Mouse (Mus musculus) myocyte (in vitro differentiated cells): ENCODE measurements at regions not wholly inside any gene's neighbourhood (a gene's known extent, or its start where the extent isn't known, plus 50 kb on each side); places are given as distances from the start of the nearest gene placed in this dataset.

ENCODE experiments used
- CEBPB ChIP-seq: IDR thresholded peaks from 2 replicates; pipeline ENCODE4 v1.6.1; 2011; ENCODE audit warnings: mild to moderate bottlenecking, moderate library complexity; ENCODE audit not compliant: poor library complexity, insufficient read depth, severe bottlenecking
- E2F4 ChIP-seq: IDR thresholded peaks from one replicate; pipeline ENCODE4 v1.6.1; 2011; ENCODE audit warnings: mild to moderate bottlenecking, control low read depth, moderate library complexity; ENCODE audit not compliant: insufficient read depth
- MAX ChIP-seq: IDR thresholded peaks from one replicate; pipeline ENCODE4 v1.6.1; 2011; ENCODE audit warnings: low read depth, mild to moderate bottlenecking, control low read depth
- MYOG ChIP-seq, 3 experiments: IDR thresholded peaks; one replicate each; pipeline ENCODE4 v1.6.1; 2011; ENCODE audit warnings: control low read depth in 2 of 3, low read depth in 2 of 3, mild to moderate bottlenecking in 2 of 3; ENCODE audit not compliant: insufficient read length in 2 of 3, control insufficient read depth in 1 of 3, insufficient read depth in 1 of 3
- POLR2A ChIP-seq: IDR thresholded peaks from one replicate; pipeline ENCODE4 v1.6.1; 2011; ENCODE audit warnings: low read depth, mild to moderate bottlenecking, control low read depth, moderate library complexity; ENCODE audit not compliant: insufficient read length
- SRF ChIP-seq: IDR thresholded peaks from one replicate; pipeline ENCODE4 v1.6.1; 2011; ENCODE audit warnings: low read depth; ENCODE audit not compliant: control insufficient read depth, insufficient read length
- TCF12 ChIP-seq: IDR thresholded peaks from one replicate; pipeline ENCODE4 v1.6.1; 2011; ENCODE audit warnings: mild to moderate bottlenecking, control low read depth; ENCODE audit not compliant: poor library complexity, insufficient read depth, severe bottlenecking
- USF1 ChIP-seq: IDR thresholded peaks from one replicate; pipeline ENCODE4 v1.6.1; 2011; ENCODE audit warnings: low read depth, mild to moderate bottlenecking, control low read depth, moderate library complexity

GRCm38 (mm10) chr2:74409856-74410404, 169.3 kb downstream of the Lnpk start:
- TF ChIP-seq POLR2A (no peak), E2F4 (no peak), MYOG (IDR thresholded peaks at IDR 0.05; ENCODE audit: control insufficient read depth in 1 of 3, insufficient read depth in 1 of 3, insufficient read length in 2 of 3, low read depth in 2 of 3) (peak in 1 of 3 experiments; percentile 9), TCF12 (no peak), CEBPB (no peak), MAX (no peak), SRF (no peak), USF1 (no peak)
